Mouse (Mus musculus): ENCODE measurements at regions not wholly inside any gene's neighbourhood (a gene's known extent, or its start where the extent isn't known, plus 50 kb on each side); places are given as distances from the start of the nearest gene placed in this dataset.

- no peak for DNase-seq (ENCODE audit: low spot score in 2 of 2)
Measured at GRCm38 (mm10) chr13:84565644-84566532, 343.8 kb downstream of the Tmem161b start.

- DNase-seq (ENCODE audit: low spot score in 2 of 2), result no peak
Measured at GRCm38 (mm10) chr13:84566533-84566832, 344.4 kb downstream of the Tmem161b start.

GRCm38 (mm10) chr13:84569371-84569770, 347.3 kb downstream of the Tmem161b start:
- no peak for DNase-seq (ENCODE audit: low spot score in 2 of 2)

- no peak for DNase-seq (ENCODE audit: low spot score in 2 of 2)
Measured at GRCm38 (mm10) chr13:84570206-84570605, 348.1 kb downstream of the Tmem161b start.

- DNase-seq (ENCODE audit: low spot score in 2 of 2), result peak; percentile 7 to 26
Measured at GRCm38 (mm10) chr13:84570984-84571844, 349.1 kb downstream of the Tmem161b start.

GRCm38 (mm10) chr13:84571845-84572193, 349.7 kb downstream of the Tmem161b start:
- no peak for DNase-seq (ENCODE audit: low spot score in 2 of 2)

- DNase-seq (ENCODE audit: low spot score in 2 of 2), result no peak
Measured at GRCm38 (mm10) chr13:84572231-84572630, 350.1 kb downstream of the Tmem161b start.

GRCm38 (mm10) chr13:84596585-84597142, 374.6 kb downstream of the Tmem161b start:
- no peak for DNase-seq (ENCODE audit: low spot score in 2 of 2)

- no peak for DNase-seq (ENCODE audit: low spot score in 2 of 2)
Measured at GRCm38 (mm10) chr13:84602612-84603011, 380.5 kb downstream of the Tmem161b start.

- DNase-seq (ENCODE audit: low spot score in 2 of 2), result peak in 1 of 2 experiments; percentile 6
Measured at GRCm38 (mm10) chr13:84612497-84612896, 390.4 kb downstream of the Tmem161b start.

- peak; percentile 67 to 70 for DNase-seq (ENCODE audit: low spot score in 2 of 2)
Measured at GRCm38 (mm10) chr13:84613004-84613403, 390.9 kb downstream of the Tmem161b start.

- DNase-seq (ENCODE audit: low spot score in 2 of 2), result no peak
Measured at GRCm38 (mm10) chr13:84624691-84625090, 402.6 kb downstream of the Tmem161b start.

GRCm38 (mm10) chr13:84625527-84625926, 403.4 kb downstream of the Tmem161b start:
- no peak for DNase-seq (ENCODE audit: low spot score in 2 of 2)

- no peak for DNase-seq (ENCODE audit: low spot score in 2 of 2)
Measured at GRCm38 (mm10) chr13:84625927-84626326, 403.8 kb downstream of the Tmem161b start.

- DNase-seq (ENCODE audit: low spot score in 2 of 2), result no peak
Measured at GRCm38 (mm10) chr13:84626397-84626796, 404.3 kb downstream of the Tmem161b start.

- peak in 1 of 2 experiments; percentile 24 for DNase-seq (ENCODE audit: low spot score in 2 of 2)
Measured at GRCm38 (mm10) chr13:84630686-84631085, 408.6 kb downstream of the Tmem161b start.

GRCm38 (mm10) chr13:84632493-84632892, 410.4 kb downstream of the Tmem161b start:
- DNase-seq (ENCODE audit: low spot score in 2 of 2), result peak; percentile 12 to 13

- DNase-seq (ENCODE audit: low spot score in 2 of 2), result no peak
Measured at GRCm38 (mm10) chr13:84636831-84637230, 414.7 kb downstream of the Tmem161b start.

GRCm38 (mm10) chr13:84637606-84638005, 415.5 kb downstream of the Tmem161b start:
- DNase-seq (ENCODE audit: low spot score in 2 of 2), result no peak

- no peak for DNase-seq (ENCODE audit: low spot score in 2 of 2)
Measured at GRCm38 (mm10) chr13:84638401-84638934, 416.4 kb downstream of the Tmem161b start.
